Mouse (Mus musculus) midbrain, embryonic 11.5 days (tissue): Measurements from ENCODE around the gene Alk. TPM values are rescaled to one million over a fixed set of nuclear protein-coding genes. Genes with fewer than 3 reads are reported as not detected.

Experiments used
- ATAC-seq: fragments of 200-750 bp; cut with Nextera tagmentation; 2 replicates; pipeline ENCODE4 v1.8.0; 2017; ENCODE audit warnings: moderate TSS enrichment, moderate library complexity; ENCODE audit not compliant: low FRiP score
- DNase-seq: peaks from one replicate; pipeline ENCODE4 v3.0.0; 2015; ENCODE audit warnings: low spot score; ENCODE audit errors: missing footprints
- H3K27ac ChIP-seq: fragments of 300-500 bp; sonication (generic); 2 replicates; pipeline ENCODE4 v1.5.1; 2014; ENCODE audit warnings: low read depth, low read length
- H3K27me3 ChIP-seq: fragments of 300-500 bp; sonication (generic); 2 replicates; pipeline ENCODE4 v1.6.1; 2014; ENCODE audit warnings: mild to moderate bottlenecking, low read length, moderate library complexity, mixed read lengths; ENCODE audit not compliant: control insufficient read depth, insufficient read depth
- H3K36me3 ChIP-seq: fragments of 300-500 bp; sonication (generic); 2 replicates; pipeline ENCODE4 v1.6.1; 2014; ENCODE audit warnings: mild to moderate bottlenecking, low read length, moderate library complexity, mixed read lengths; ENCODE audit not compliant: control insufficient read depth, insufficient read depth
- H3K4me1 ChIP-seq: fragments of 300-500 bp; sonication (generic); 2 replicates; pipeline ENCODE4 v1.6.1; 2014; ENCODE audit warnings: low read length; ENCODE audit not compliant: control insufficient read depth, insufficient read depth
- H3K4me2 ChIP-seq: fragments of 300-500 bp; sonication (generic); 2 replicates; pipeline ENCODE4 v1.6.1; 2014; ENCODE audit warnings: mild to moderate bottlenecking, moderate library complexity
- H3K4me3 ChIP-seq: fragments of 300-500 bp; sonication (generic); 2 replicates; pipeline ENCODE4 v1.5.1; 2014; ENCODE audit warnings: low read depth, low read length
- H3K9ac ChIP-seq: fragments of 300-500 bp; sonication (generic); 2 replicates; pipeline ENCODE4 v1.6.1; 2014; ENCODE audit warnings: low read length
- H3K9me3 ChIP-seq: fragments of 300-500 bp; sonication (generic); 2 replicates; pipeline ENCODE4 v1.6.1; 2016; ENCODE audit warnings: low read length; ENCODE audit not compliant: control insufficient read depth
- WGBS: fragments of 180-500 bp; shearing (Covaris S2); extraction: QIAGEN DNeasy Blood & Tissue Kit; methylation state at CpG from one replicate; pipeline ENCODE4 v1.1.7; 2014; 5-methylcytosine and 5-hydroxymethylcytosine counted together
- polyA plus RNA-seq: library from polyadenylated mRNA; unstranded; fragments of >200 nt; fragmentation: Nextera tagmentation; extraction: Ambion mirVana; gene quantifications from 2 replicates; pipeline ENCODE4 v1.2.1, GENCODE M21; 2014

Gene Alk
- polyA plus RNA-seq, 1 experiment from 2014 or later = 0.18 TPM

GRCm38 (mm10) chr17:72008389-72008788, 596.0 kb downstream of the Alk start:
- no peaks in the 10 kb centered on the region for H3K36me3 ChIP-seq
- no peak overlapping the region for H3K27ac ChIP-seq
- no peaks in the 10 kb centered on the region for H3K27me3 ChIP-seq
- no peaks in the 10 kb centered on the region for H3K4me1 ChIP-seq
- 81% methylated on average over 5 of the region's 5 CpGs for WGBS
- no peak overlapping the region for H3K4me3 ChIP-seq
- no peak overlapping the region for H3K4me2 ChIP-seq
- H3K9me3 ChIP-seq = no peaks in the 10 kb centered on the region
- H3K9ac ChIP-seq = no peak overlapping the region
- ATAC-seq (no peak), DNase-seq (no peak)

- DNase-seq (no peak), ATAC-seq (no peak)
- H3K4me1 ChIP-seq = no peaks in the 10 kb centered on the region
- no peak overlapping the region for H3K27ac ChIP-seq
- no peaks in the 10 kb centered on the region for H3K36me3 ChIP-seq
- H3K9ac ChIP-seq = no peak overlapping the region
- no peaks in the 10 kb centered on the region for H3K9me3 ChIP-seq
- 82% methylated on average over 6 of the region's 6 CpGs for WGBS
- H3K4me3 ChIP-seq = no peak overlapping the region
- no peak overlapping the region for H3K4me2 ChIP-seq
- no peaks in the 10 kb centered on the region for H3K27me3 ChIP-seq
Observed at GRCm38 (mm10) chr17:72005365-72005764, 599.1 kb downstream of the Alk start.

DNA sequence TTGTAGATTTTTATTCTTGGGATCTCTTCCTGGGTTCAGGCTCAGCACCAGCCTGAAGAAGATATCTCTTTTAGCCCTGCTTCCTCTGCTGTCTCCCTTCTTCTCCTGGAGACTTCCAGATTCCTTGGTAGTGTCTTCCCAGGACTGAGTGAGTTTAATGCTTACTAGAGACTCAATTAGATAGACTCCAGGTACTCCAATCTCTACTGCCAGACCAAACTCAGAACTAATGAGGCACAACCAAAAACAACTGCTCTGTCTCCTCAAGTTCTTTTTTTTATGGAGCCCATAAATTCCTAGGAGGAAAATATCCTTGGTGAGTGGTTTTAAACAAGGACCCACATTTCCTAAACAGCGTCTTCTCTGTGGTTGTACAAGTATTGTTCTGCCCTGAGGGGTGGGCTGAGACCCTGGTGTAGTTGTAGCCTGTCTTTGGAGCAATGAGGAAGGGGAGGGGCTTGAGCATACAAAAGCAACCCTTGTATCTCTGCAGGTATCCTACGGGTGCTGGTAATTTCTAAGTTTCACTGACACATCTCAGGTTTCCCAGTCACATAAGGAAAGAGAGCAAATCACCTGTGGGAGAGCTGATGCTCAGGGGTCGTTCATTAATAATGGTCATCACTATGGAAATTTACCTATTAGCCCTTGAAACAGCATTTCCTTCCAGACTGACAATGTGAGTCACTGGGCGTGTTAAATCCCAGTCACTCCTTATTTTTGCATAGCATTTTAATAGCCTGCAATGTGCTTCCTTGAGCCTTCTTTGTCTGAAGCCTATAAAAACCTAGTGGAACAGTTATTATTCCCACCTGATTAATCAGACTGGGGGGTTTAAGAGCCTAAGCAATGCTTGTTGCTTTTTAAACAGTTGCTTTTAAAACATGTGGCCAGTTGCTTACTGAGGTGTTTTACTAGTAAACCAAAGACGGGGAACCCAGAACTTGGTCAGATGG, 604.6 kb downstream of the Alk start:
- H3K4me1 ChIP-seq = no peaks in the 10 kb centered on the region
- H3K27ac ChIP-seq = no peak overlapping the region
- no peaks in the 10 kb centered on the region for H3K9me3 ChIP-seq
- no peaks in the 10 kb centered on the region for H3K27me3 ChIP-seq
- no peak overlapping the region for H3K9ac ChIP-seq
- DNase-seq (no peak), ATAC-seq (no peak)
- 76% methylated on average over 5 of the region's 5 CpGs for WGBS
- no peaks in the 10 kb centered on the region for H3K36me3 ChIP-seq
- no peak overlapping the region for H3K4me2 ChIP-seq
- H3K4me3 ChIP-seq = no peak overlapping the region

DNA sequence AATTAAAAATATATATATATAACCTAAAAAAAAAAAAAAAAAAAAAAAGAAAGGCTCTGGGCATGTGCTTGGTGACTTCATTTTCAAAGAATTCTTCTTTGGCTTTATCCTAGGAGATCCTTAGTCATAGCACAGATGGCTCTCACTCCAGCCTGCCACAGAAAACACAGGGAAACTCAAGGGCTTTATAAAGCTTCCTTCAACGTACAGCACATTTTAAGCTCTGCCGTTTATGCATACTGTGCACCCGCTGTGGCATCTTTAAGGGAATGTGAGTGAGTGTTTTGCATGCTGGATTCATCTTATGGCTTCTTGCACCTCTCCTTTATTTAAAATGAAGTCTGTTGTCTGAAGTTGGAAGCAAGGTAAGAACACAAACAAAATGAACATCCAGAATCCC, 606.7 kb downstream of the Alk start:
- H3K9ac ChIP-seq = no peak overlapping the region
- no peaks in the 10 kb centered on the region for H3K4me1 ChIP-seq
- 85% methylated on average over 3 of the region's 3 CpGs for WGBS
- H3K4me2 ChIP-seq = no peak overlapping the region
- no peak for ATAC-seq
- no peak overlapping the region for H3K27ac ChIP-seq
- no peaks in the 10 kb centered on the region for H3K9me3 ChIP-seq
- H3K27me3 ChIP-seq = no peaks in the 10 kb centered on the region
- H3K4me3 ChIP-seq = no peak overlapping the region
- no peaks in the 10 kb centered on the region for H3K36me3 ChIP-seq
- no peak for DNase-seq

DNA sequence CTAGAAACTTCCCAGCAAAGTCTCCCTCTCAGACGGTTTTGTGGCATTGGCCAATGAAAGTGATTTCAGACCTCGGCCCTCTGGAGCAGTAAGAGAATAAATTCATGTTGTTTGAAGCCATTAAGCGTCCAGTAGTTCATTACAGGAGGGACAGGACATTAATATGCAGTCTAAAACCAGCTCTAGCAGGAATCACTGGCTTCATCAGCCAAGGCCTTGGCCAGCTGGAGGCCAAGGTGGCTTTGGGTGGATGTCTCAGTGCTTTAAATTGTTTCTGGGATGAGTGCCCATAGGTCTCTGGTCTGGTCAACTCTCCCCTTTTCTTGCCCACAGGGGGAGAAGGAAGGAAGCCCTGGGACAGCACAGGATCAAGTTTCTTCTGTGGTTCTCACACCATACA, 608.9 kb downstream of the Alk start:
- Histone ChIP-seq H3K27me3 (no peaks in the 10 kb centered on the region), H3K9ac (no peak overlapping the region), H3K4me2 (no peak overlapping the region), H3K9me3 (no peaks in the 10 kb centered on the region), H3K27ac (no peak overlapping the region), H3K4me3 (no peak overlapping the region), H3K4me1 (no peaks in the 10 kb centered on the region), H3K36me3 (no peaks in the 10 kb centered on the region)
- DNase-seq (peak; percentile 78), ATAC-seq (no peak)
- WGBS = 82% methylated on average over 3 of the region's 3 CpGs

DNA sequence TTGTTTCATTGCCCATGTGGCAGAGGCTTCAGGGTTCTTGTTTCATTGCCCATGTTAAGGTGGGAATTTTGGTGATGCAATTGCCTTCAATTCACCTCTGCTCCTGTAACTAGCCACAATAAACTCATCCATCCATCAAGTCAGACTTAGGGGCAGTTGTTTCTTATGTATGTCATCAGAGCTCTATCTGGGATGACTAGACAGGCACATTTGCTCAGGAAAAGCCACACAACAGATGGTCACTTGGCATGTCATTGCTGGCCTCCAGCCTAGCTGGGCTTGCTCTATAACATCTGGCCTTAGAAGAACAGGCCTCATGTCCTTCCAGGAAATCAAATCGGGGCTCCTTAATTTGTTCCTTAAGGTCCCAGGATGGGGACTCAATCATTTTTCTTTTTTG, 610.3 kb downstream of the Alk start:
- Histone ChIP-seq H3K4me3 (no peak overlapping the region), H3K4me1 (peaks cover 7% of the 10 kb centered on the region), H3K9ac (no peak overlapping the region), H3K9me3 (no peaks in the 10 kb centered on the region), H3K36me3 (no peaks in the 10 kb centered on the region), H3K4me2 (no peak overlapping the region), H3K27ac (no peak overlapping the region), H3K27me3 (no peaks in the 10 kb centered on the region)
- no peak for DNase-seq
- WGBS = 90% methylated on average over 1 of the region's 1 CpGs
- no peak for ATAC-seq

GRCm38 (mm10) chr17:71993011-71993410, 611.4 kb downstream of the Alk start:
- WGBS = 90% methylated on average over 2 of the region's 2 CpGs
- no peaks in the 10 kb centered on the region for H3K9me3 ChIP-seq
- H3K4me3 ChIP-seq = no peak overlapping the region
- no peak overlapping the region for H3K9ac ChIP-seq
- DNase-seq = peak; percentile 80
- no peak overlapping the region for H3K4me2 ChIP-seq
- H3K4me1 ChIP-seq = peaks cover 11% of the 10 kb centered on the region
- no peak overlapping the region for H3K27ac ChIP-seq
- H3K36me3 ChIP-seq = no peaks in the 10 kb centered on the region
- H3K27me3 ChIP-seq = no peaks in the 10 kb centered on the region
- ATAC-seq = no peak

DNA sequence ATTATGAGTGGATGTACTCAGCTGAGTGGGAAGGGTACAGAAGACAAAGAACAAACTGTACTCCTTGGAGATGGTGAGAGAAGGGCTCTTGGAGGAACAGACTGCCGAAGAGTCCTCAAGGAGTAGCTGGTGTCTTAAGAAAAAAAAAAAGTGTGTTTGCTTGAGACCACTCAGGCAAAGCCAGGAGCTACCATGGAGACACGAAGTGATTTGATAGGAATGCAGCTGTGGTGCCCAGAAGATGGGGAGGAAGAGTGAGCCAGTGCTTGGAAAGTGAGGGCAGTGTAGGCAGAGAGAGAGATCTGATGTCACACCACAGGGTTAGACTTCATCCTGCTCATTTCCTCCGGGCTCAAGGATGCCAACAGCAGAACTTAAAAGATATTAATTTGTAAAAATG, 613.2 kb downstream of the Alk start:
- WGBS = 24% methylated on average over 3 of the region's 3 CpGs
- DNase-seq (no peak), ATAC-seq (no peak)
- Histone ChIP-seq H3K27me3 (0 out of 2 replicates have a peak, but pooled peaks cover 4% of the 10 kb centered on the region), H3K4me3 (no peak overlapping the region), H3K9me3 (no peaks in the 10 kb centered on the region), H3K4me1 (peaks cover 15% of the 10 kb centered on the region), H3K36me3 (no peaks in the 10 kb centered on the region), H3K4me2 (no peak overlapping the region), H3K9ac (no peak overlapping the region), H3K27ac (no peak overlapping the region)

DNA sequence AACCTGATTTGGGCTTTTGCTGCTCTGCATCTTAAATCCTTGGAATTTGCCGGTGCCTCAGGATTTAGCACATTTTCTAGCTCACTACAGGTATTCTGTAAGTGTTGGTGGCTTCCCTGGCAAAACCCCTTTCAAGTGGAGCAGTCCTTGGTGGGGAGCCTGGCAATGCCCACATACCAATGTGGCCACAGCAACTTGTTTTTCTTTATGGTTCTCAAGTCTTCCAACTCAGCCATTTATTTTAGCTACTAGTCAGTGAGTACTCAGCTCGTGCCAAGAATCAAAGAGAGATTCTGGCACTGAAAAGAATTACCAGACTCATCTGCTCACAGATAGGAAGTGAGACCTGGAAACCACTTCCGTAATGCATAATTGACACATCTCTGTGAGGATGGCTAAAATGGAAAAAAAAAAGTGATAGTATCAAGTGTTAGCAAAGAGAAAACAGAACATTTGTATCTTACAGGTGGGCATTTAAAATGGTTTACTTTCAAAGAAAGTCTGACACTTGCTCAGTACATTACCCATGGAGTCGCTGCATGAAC, 614.2 kb downstream of the Alk start:
- H3K9ac ChIP-seq = no peak overlapping the region
- ATAC-seq = no peak
- no peak overlapping the region for H3K27ac ChIP-seq
- H3K4me1 ChIP-seq = peaks cover 15% of the 10 kb centered on the region
- H3K36me3 ChIP-seq = no peaks in the 10 kb centered on the region
- no peaks in the 10 kb centered on the region for H3K9me3 ChIP-seq
- no peak overlapping the region for H3K4me3 ChIP-seq
- 73% methylated on average over 4 of the region's 4 CpGs for WGBS
- no peak overlapping the region for H3K4me2 ChIP-seq
- H3K27me3 ChIP-seq = 0 out of 2 replicates have a peak, but pooled peaks cover 4% of the 10 kb centered on the region
- peak; percentile 75 for DNase-seq
